Mouse (Mus musculus): ENCODE data around the gene Nadk.

DNA sequence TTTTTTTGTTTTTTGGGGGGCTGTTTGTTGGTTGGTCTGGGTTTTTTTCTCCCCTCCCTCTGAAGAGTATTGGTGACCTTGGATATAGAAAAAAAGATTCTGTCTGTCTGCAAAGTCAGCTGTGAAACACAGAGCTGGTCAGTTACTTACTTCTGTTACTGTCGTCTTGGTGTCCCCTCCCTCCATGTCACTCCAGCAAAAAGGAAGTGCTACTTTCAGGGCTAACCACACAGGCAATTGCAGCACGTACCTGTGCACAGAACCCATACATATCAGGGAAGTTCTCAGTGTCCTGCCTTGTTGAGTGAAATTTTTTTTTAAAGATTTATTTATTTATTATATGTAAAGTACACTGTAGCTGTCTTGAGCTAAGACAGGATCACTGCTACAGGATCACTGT lies 11.7 kb upstream of the Nadk start:
- no peak for TF ChIP-seq CTCF (IDR thresholded peaks at IDR 0.05; ENCODE audit: borderline replicate concordance, insufficient read depth, low read length)
- TF ChIP-seq POLR2A (IDR thresholded peaks at IDR 0.05; ENCODE audit: low read depth, low read length), result no peak
